Mouse (Mus musculus): ENCODE results near the gene Zfand2a. TPM values are rescaled to one million over a fixed set of nuclear protein-coding genes. Genes with fewer than 3 reads are reported as not detected.

Zfand2a gene
- polyA plus RNA-seq, 1 experiment from 2014 or later: 5.1 TPM

DNA sequence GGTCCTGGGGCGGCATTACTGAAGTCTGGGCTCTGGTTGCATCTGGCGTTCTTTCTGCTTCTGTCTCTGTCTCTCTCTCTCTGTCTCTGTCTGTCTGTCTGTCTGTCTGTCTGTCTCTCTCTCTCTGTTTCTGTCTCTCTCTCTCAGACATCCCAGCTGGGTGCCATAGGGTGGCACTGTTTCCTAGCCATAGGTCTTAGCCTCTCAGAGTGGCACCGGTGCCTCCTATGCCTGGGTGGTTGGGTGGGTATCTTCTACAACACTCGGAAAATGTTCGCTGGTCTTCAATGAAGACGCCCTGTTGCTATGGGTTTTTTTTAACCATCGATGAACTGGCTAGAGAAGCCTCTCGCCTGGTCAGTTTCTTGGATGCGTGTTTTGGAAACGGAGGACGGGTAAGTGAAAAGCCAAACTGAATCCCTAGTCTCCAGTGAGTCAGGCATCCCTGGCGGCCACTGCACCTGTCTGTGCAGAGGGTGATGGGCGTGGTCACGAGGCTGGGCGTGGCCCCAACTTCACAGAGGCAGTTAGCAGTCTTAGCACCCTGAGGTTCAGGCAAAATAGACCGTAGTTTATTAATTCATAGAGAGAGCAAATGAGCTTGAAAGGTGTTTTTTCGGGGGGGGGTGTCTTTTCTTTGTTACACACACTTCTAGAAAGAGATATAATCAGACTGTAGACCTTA lies 26.5 kb upstream of the Zfand2a start:
- DNase-seq (ENCODE audit: low spot score): peak; percentile 27
- 16% methylated on average over 17 of the region's 17 CpGs for WGBS
- Histone ChIP-seq H3K4me2 (replicated peaks; ENCODE audit: low read depth, low read length) (no peak overlapping the region), H3K27ac (ENCODE audit: low read length) (no peak overlapping the region), H3K27me3 (replicated peaks; ENCODE audit: insufficient read depth, low read length) (no peaks in the 10 kb centered on the region), H3K36me3 (ENCODE audit: insufficient read depth, low read length) (no peaks in the 10 kb centered on the region), H3K9me3 (ENCODE audit: low read length) (no peaks in the 10 kb centered on the region), H3K4me3 (ENCODE audit: low read depth, low read length) (no peak overlapping the region), H3K4me1 (ENCODE audit: insufficient read depth, low read depth, low read length) (no peaks in the 10 kb centered on the region), H3K9ac (replicated peaks; ENCODE audit: low read depth) (no peak overlapping the region)
- ATAC-seq: no peak
- peak; percentile 26 for TF ChIP-seq CTCF (IDR thresholded peaks at IDR 0.05)
- no peak for TF ChIP-seq EP300 (IDR thresholded peaks at IDR 0.05)

DNA sequence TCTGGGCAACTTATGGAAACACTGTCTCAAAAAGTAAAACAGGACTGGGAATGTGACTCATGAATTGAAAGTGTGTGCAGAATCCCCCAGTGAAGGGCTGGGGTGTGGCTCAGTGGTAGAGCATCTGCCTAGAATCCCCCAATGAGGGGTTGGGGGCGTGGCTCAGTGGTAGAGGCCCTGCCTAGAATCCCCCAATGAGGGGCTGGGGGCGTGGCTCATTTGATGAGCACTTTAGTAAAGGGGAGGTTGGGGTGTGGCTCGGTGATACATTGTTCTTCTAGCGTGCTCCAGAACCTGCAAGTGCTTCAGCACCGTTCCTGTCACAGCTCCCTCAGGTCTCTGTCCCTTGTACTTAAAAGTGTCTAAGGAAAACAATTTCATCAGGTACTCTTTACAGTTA lies 21.9 kb upstream of the Zfand2a start:
- WGBS: 7% methylated on average over 5 of the region's 5 CpGs
- Histone ChIP-seq H3K9me3 (ENCODE audit: low read length) (no peaks in the 10 kb centered on the region), H3K36me3 (ENCODE audit: insufficient read depth, low read length) (no peaks in the 10 kb centered on the region), H3K27me3 (replicated peaks; ENCODE audit: insufficient read depth, low read length) (no peaks in the 10 kb centered on the region), H3K27ac (ENCODE audit: low read length) (no peak overlapping the region), H3K4me2 (replicated peaks; ENCODE audit: low read depth, low read length) (no peak overlapping the region), H3K9ac (replicated peaks; ENCODE audit: low read depth) (no peak overlapping the region), H3K4me1 (ENCODE audit: insufficient read depth, low read depth, low read length) (no peaks in the 10 kb centered on the region), H3K4me3 (ENCODE audit: low read depth, low read length) (no peak overlapping the region)
- ATAC-seq: no peak
- no peak for DNase-seq (ENCODE audit: low spot score)
- TF ChIP-seq CTCF (IDR thresholded peaks at IDR 0.05) (no peak), EP300 (IDR thresholded peaks at IDR 0.05) (no peak)

DNA sequence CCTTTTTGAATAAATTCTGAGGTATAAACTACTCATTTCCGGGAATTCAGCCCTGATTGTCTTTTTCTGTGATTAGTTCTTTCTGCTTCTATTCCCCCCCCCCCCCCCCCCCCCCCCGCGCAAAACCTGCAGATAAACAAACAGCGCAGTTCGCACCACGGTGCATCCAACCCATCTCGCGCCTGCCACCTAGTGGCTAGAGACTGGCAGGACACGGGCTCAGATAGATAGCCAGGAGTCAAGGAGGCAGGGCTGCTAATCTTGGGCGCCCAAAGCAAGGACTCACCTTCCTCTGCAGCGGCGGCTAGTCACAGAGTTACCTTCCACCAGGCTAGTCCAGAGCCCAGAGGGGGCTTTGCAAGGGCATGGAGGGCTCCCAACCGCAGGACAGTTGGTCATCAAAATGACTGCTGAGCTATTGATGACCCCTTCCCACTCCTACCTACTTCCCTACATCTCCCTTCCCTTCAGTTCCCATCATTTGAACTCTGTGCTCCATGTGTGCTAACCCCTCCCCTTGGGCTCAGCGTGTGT lies 20.8 kb upstream of the Zfand2a start:
- Histone ChIP-seq H3K27ac (ENCODE audit: low read length) (no peak overlapping the region), H3K4me3 (ENCODE audit: low read depth, low read length) (no peak overlapping the region), H3K36me3 (ENCODE audit: insufficient read depth, low read length) (no peaks in the 10 kb centered on the region), H3K9me3 (ENCODE audit: low read length) (no peaks in the 10 kb centered on the region), H3K27me3 (replicated peaks; ENCODE audit: insufficient read depth, low read length) (no peaks in the 10 kb centered on the region), H3K9ac (replicated peaks; ENCODE audit: low read depth) (no peak overlapping the region), H3K4me2 (replicated peaks; ENCODE audit: low read depth, low read length) (no peak overlapping the region), H3K4me1 (ENCODE audit: insufficient read depth, low read depth, low read length) (no peaks in the 10 kb centered on the region)
- DNase-seq (ENCODE audit: low spot score): peak; percentile 79
- ATAC-seq: peak; percentile 59; the same call in 1 of the 2 replicates
- no peak for TF ChIP-seq EP300 (IDR thresholded peaks at IDR 0.05)
- TF ChIP-seq CTCF (IDR thresholded peaks at IDR 0.05): peak; percentile 83
- WGBS: 4% methylated on average over 12 of the region's 14 CpGs

DNA sequence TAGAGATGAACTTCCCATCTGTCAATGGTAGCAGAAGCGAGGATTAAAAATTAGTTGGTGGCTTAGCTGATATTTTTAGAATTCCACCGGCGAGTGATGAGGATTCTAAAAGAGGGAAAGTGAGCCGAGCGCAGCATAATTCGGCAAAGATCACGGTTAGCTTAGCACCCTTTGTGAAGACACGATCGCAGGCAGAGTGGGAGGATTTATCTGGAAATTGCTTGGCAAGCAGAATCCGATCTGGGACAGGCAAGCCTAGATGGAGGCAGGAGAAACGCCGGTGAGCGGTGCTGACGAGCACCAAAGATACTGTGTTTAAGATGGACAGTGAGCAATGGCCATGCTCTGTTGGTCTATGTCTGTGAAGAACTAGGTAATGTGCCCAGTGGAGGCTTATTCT lies 17.9 kb upstream of the Zfand2a start:
- Histone ChIP-seq H3K27me3 (replicated peaks; ENCODE audit: insufficient read depth, low read length) (no peaks in the 10 kb centered on the region), H3K9me3 (ENCODE audit: low read length) (no peaks in the 10 kb centered on the region), H3K27ac (ENCODE audit: low read length) (no peak overlapping the region), H3K4me2 (replicated peaks; ENCODE audit: low read depth, low read length) (no peak overlapping the region), H3K4me1 (ENCODE audit: insufficient read depth, low read depth, low read length) (no peaks in the 10 kb centered on the region), H3K36me3 (ENCODE audit: insufficient read depth, low read length) (no peaks in the 10 kb centered on the region), H3K4me3 (ENCODE audit: low read depth, low read length) (no peak overlapping the region), H3K9ac (replicated peaks; ENCODE audit: low read depth) (no peak overlapping the region)
- DNase-seq (ENCODE audit: low spot score) (no peak), ATAC-seq (no peak)
- WGBS: 77% methylated on average over 14 of the region's 14 CpGs
- TF ChIP-seq EP300 (IDR thresholded peaks at IDR 0.05) (no peak), CTCF (IDR thresholded peaks at IDR 0.05) (no peak)

DNA sequence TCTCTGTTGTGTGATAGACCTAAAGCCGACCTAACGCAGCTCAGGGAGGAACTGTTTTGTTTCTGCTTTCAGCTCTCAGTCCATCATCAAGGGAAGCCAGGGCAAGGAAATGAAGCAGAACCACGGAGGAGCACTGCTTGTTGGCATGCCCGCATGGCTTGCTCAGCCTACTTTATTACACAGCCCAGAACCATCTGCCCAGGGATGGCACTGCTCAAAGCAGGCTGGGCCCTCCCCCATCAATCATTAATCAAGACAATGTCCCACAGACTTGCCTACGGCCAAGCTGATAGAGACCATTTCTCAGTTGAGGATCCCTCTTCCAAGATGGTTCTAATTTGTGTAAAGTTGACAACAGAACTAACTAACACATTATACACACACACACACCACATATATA lies 14.4 kb upstream of the Zfand2a start:
- DNase-seq (ENCODE audit: low spot score) (no peak), ATAC-seq (no peak)
- WGBS: 42% methylated on average over 5 of the region's 5 CpGs
- Histone ChIP-seq H3K4me3 (ENCODE audit: low read depth, low read length) (no peak overlapping the region), H3K4me1 (ENCODE audit: insufficient read depth, low read depth, low read length) (no peaks in the 10 kb centered on the region), H3K27me3 (replicated peaks; ENCODE audit: insufficient read depth, low read length) (no peaks in the 10 kb centered on the region), H3K4me2 (replicated peaks; ENCODE audit: low read depth, low read length) (no peak overlapping the region), H3K27ac (ENCODE audit: low read length) (no peak overlapping the region), H3K9me3 (ENCODE audit: low read length) (no peaks in the 10 kb centered on the region), H3K36me3 (ENCODE audit: insufficient read depth, low read length) (no peaks in the 10 kb centered on the region), H3K9ac (replicated peaks; ENCODE audit: low read depth) (no peak overlapping the region)
- no peak for TF ChIP-seq EP300 (IDR thresholded peaks at IDR 0.05)
- no peak for TF ChIP-seq CTCF (IDR thresholded peaks at IDR 0.05)

DNA sequence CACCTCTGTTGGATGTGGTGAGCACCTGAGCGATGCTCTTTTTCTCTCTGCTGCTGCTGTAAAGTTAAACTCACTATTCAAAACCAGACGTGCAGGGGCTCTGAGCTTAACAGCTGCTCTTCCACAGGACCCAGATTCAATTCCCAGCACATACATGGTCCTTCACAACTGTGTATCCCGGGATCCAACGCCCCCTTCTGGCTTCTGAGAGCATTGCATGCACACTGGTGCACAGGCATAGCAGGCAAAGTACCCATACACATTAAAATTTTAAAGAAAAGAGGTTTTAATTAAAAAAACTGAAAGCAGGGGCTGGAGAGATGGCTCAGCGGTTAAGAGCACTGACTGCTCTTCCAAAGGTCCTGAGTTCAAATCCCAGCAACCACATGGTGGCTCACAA lies 12.6 kb upstream of the Zfand2a start:
- no peak for DNase-seq (ENCODE audit: low spot score)
- no peaks in the 10 kb centered on the region for H3K9me3 ChIP-seq (ENCODE audit: low read length)
- H3K36me3 ChIP-seq (ENCODE audit: insufficient read depth, low read length): no peaks in the 10 kb centered on the region
- TF ChIP-seq EP300 (IDR thresholded peaks at IDR 0.05) (no peak), CTCF (IDR thresholded peaks at IDR 0.05) (no peak)
- 55% methylated on average over 5 of the region's 5 CpGs for WGBS
- H3K27me3 ChIP-seq (replicated peaks; ENCODE audit: insufficient read depth, low read length): no peaks in the 10 kb centered on the region
- no peak overlapping the region for H3K4me2 ChIP-seq (replicated peaks; ENCODE audit: low read depth, low read length)
- ATAC-seq: no peak
- no peak overlapping the region for H3K9ac ChIP-seq (replicated peaks; ENCODE audit: low read depth)
- no peak overlapping the region for H3K4me3 ChIP-seq (ENCODE audit: low read depth, low read length)
- no peaks in the 10 kb centered on the region for H3K4me1 ChIP-seq (ENCODE audit: insufficient read depth, low read depth, low read length)
- no peak overlapping the region for H3K27ac ChIP-seq (ENCODE audit: low read length)

Data from lung, postnatal 0 days (tissue).